In the genomic region with DNA sequence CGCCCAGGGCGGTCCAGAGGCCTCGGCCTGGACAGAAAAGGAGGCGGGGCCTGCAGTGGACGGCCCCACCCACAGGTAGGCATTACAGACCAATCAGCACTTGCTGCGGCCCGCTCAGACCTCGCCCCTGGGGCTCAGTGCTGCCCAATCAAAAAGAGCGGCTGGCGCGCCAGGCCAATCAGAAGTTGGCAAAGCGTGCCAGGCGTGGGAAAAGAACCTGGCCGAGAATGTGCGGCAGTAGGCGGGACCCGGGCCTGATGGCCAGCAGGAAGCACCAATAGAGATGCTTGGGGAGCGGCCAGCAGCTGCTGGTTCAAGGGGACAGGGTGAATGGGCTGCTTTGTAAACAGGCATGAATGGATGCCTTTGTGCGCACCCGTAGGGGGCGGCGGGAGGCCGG, we compare ENCODE assay signal across 7 mouse cellular contexts. TPM values are rescaled to one million over a fixed set of nuclear protein-coding genes. Genes with fewer than 3 reads are reported as not detected.
DNase-seq lines count a peak whose midpoint lies in the region; ATAC-seq and TF ChIP-seq lines count a peak whose summit lies in the region.

Gene Myh14, minus strand, starts transcription at position 41 of the 400 bp plus-strand sequence.

- intact Hi-C loops in left cerebral cortex, postnatal 4 days (cut with DNase I): no loop called here

- TF ChIP-seq CTCF in kidney, adult 2 months (conservative IDR thresholded peaks at IDR 0.05; ENCODE audit: insufficient read depth, insufficient read length, low read depth, low read length): no peak

- H3K4me1 ChIP-seq in embryonic facial prominence, embryonic 15.5 days: peaks cover 10% of the 10 kb centered on the region
- H3K4me1 ChIP-seq in kidney, adult 2 months (ENCODE audit: control insufficient read depth, insufficient read depth, low read length): no peaks in the 10 kb centered on the region
- H3K4me1 ChIP-seq in midbrain, embryonic 10.5 days: peaks cover 17% of the 10 kb centered on the region

- H3K9ac ChIP-seq in embryonic facial prominence, embryonic 15.5 days: no peak within 1 kb of the TSS

- no peaks in the 10 kb centered on the region for H3K36me3 ChIP-seq in embryonic facial prominence, embryonic 15.5 days
- H3K36me3 ChIP-seq in kidney, adult 2 months (ENCODE audit: control insufficient read depth, insufficient read depth, low read length): no peaks in the 10 kb centered on the region
- H3K36me3 ChIP-seq in midbrain, embryonic 10.5 days: no peaks in the 10 kb centered on the region

- H3K4me2 ChIP-seq in embryonic facial prominence, embryonic 15.5 days (replicated peaks): peak within 1 kb of the TSS; percentile 42

- under 1% methylated on average over 23 of the region's 23 CpGs for WGBS in embryonic facial prominence, embryonic 15.5 days
- 1% methylated on average over 23 of the region's 23 CpGs for WGBS in kidney, adult 2 months
- WGBS in midbrain, embryonic 10.5 days: under 1% methylated on average over 23 of the region's 23 CpGs

- H3K27ac ChIP-seq in embryonic facial prominence, embryonic 15.5 days (replicated peaks): no peak within 1 kb of the TSS
- H3K27ac ChIP-seq in kidney, adult 2 months (ENCODE audit: insufficient read depth, low read depth, low read length): no peak within 1 kb of the TSS
- peak within 1 kb of the TSS; percentile 66 for H3K27ac ChIP-seq in midbrain, embryonic 10.5 days (replicated peaks)

- no peak for TF ChIP-seq POLR2A in kidney, adult 2 months (IDR thresholded peaks at IDR 0.05; ENCODE audit: low read depth, low read length)

- ATAC-seq in embryonic facial prominence, embryonic 15.5 days (ENCODE audit: insufficient number of reproducible peaks, low FRiP score, low TSS enrichment, low read depth): peak; percentile 83

- peaks cover 24% of the 10 kb centered on the region for H3K27me3 ChIP-seq in embryonic facial prominence, embryonic 15.5 days
- H3K27me3 ChIP-seq in kidney, adult 2 months (replicated peaks; ENCODE audit: control insufficient read depth, insufficient read depth, low read length): no peaks in the 10 kb centered on the region
- peaks cover 55% of the 10 kb centered on the region for H3K27me3 ChIP-seq in midbrain, embryonic 10.5 days (ENCODE audit: low read depth, poor library complexity, severe bottlenecking)

- H3K9me3 ChIP-seq in embryonic facial prominence, embryonic 15.5 days (replicated peaks): no peaks in the 10 kb centered on the region
- peaks cover 7% of the 10 kb centered on the region; the same call in 1 of the 2 replicates for H3K9me3 ChIP-seq in midbrain, embryonic 10.5 days (replicated peaks)

- peak within 1 kb of the TSS; percentile 30 for H3K4me3 ChIP-seq in embryonic facial prominence, embryonic 15.5 days (replicated peaks)
- H3K4me3 ChIP-seq in kidney, adult 2 months (ENCODE audit: insufficient read depth, low read depth, low read length): peak within 1 kb of the TSS; percentile 33; the same call in 1 of the 2 replicates
- peak within 1 kb of the TSS; percentile 51 for H3K4me3 ChIP-seq in midbrain, embryonic 10.5 days

- peak; percentile 20 for DNase-seq in c-Kit-positive CD71-negative TER-119-negative erythroid progenitor cells, embryonic 14.5 days (ENCODE audit: low read depth)
- DNase-seq in heart, adult 8-10 months (ENCODE audit: low spot score): peak; percentile 80
- peak; percentile 97 for DNase-seq in kidney, adult 2 months
- DNase-seq in left cerebral cortex, postnatal 4 days: peak; percentile 94
- DNase-seq in midbrain, embryonic 10.5 days (ENCODE audit: low spot score): peak; percentile 92
- DNase-seq in skeletal muscle tissue, adult 2 months (ENCODE audit: low read depth, low spot score): peak; percentile 93

RNA-seq across cellular contexts. Expression of gene Myh14, which starts in this region (rescaled TPM):
- polyA plus RNA-seq in embryonic facial prominence, embryonic 15.5 days (2015; fragmentation: Nextera tagmentation; extraction: Ambion mirVana): 20.0 and 23.0 TPM in 2 replicates
- 100 to 1,000 TPM in 1 of 4 experiments, 10 to 100 TPM in 3; 88.0 to 111 (median 88.2) TPM for total RNA-seq in heart, adult 8-10 months (2022)
- polyA plus RNA-seq in kidney, adult 2 months (2012; rRNA removed): 8.5 and 12.4 TPM in 2 replicates
- 1 to 10 TPM; 3.0 to 5.7 TPM for total RNA-seq in left cerebral cortex, postnatal 4 days (2021)
- polyA plus RNA-seq in midbrain, embryonic 10.5 days (2016; fragmentation: Nextera tagmentation; extraction: Ambion mirVana): 1.0 and 1.1 TPM in 2 replicates

Comparison
In these comparisons a context has a peak if more than half of its experiments do, and no peak if none do; other contexts are left out.
1. RNA of gene Myh14 (total RNA-seq): 88.0 to 111 TPM in heart, adult 8-10 months; 3.0 to 5.7 TPM in left cerebral cortex, postnatal 4 days; every median in the first group is over 10 times any median in the second.
2. DNase-seq: peak in every context shown above with its lines; median percentile 97 in kidney, adult 2 months; 94 in left cerebral cortex, postnatal 4 days; 93 in skeletal muscle tissue, adult 2 months; 92 in midbrain, embryonic 10.5 days; 80 in heart, adult 8-10 months; 20 in c-Kit-positive CD71-negative TER-119-negative erythroid progenitor cells, embryonic 14.5 days.
3. Peak in every context shown above with its lines, with median percentiles within 50 percentile points of each other: H3K4me3 ChIP-seq.